Mouse (Mus musculus): ENCODE results near the gene Nr1h2. TPM values are rescaled to one million over a fixed set of nuclear protein-coding genes. Genes with fewer than 3 reads are reported as not detected.

Gene Nr1h2
- total RNA-seq, 1 experiment from 2014 or later, result 180 TPM

GRCm38 (mm10) chr7:44552141-44552908 is 1.4 kb downstream of the Nr1h2 start:
- no peak for ATAC-seq (ENCODE audit: extremely low read depth, insufficient number of reproducible peaks, low FRiP score, poor library complexity, severe bottlenecking)

GRCm38 (mm10) chr7:44551731-44552130 is 2.0 kb downstream of the Nr1h2 start:
- ATAC-seq (ENCODE audit: extremely low read depth, insufficient number of reproducible peaks, low FRiP score, poor library complexity, severe bottlenecking), result no peak

GRCm38 (mm10) chr7:44551301-44551700 is 2.5 kb downstream of the Nr1h2 start:
- ATAC-seq (ENCODE audit: extremely low read depth, insufficient number of reproducible peaks, low FRiP score, poor library complexity, severe bottlenecking), result no peak

GRCm38 (mm10) chr7:44550409-44550678 is 3.4 kb downstream of the Nr1h2 start:
- no peak for ATAC-seq (ENCODE audit: extremely low read depth, insufficient number of reproducible peaks, low FRiP score, poor library complexity, severe bottlenecking)

- no peak for ATAC-seq (ENCODE audit: extremely low read depth, insufficient number of reproducible peaks, low FRiP score, poor library complexity, severe bottlenecking)
Measured at GRCm38 (mm10) chr7:44549621-44550408, 3.9 kb downstream of the Nr1h2 start.

GRCm38 (mm10) chr7:44548497-44549087 is 5.2 kb downstream of the Nr1h2 start, which contains the start of gene Pold1:
TSS of gene Pold1 (minus strand) at chr7:44548849.
- ATAC-seq (ENCODE audit: extremely low read depth, insufficient number of reproducible peaks, low FRiP score, poor library complexity, severe bottlenecking), result peak; percentile 88

- ATAC-seq (ENCODE audit: extremely low read depth, insufficient number of reproducible peaks, low FRiP score, poor library complexity, severe bottlenecking), result no peak
Measured at GRCm38 (mm10) chr7:44547725-44548124, 6.0 kb downstream of the Nr1h2 start.

GRCm38 (mm10) chr7:44547041-44547440 is 6.7 kb downstream of the Nr1h2 start:
- no peak for ATAC-seq (ENCODE audit: extremely low read depth, insufficient number of reproducible peaks, low FRiP score, poor library complexity, severe bottlenecking)

- ATAC-seq (ENCODE audit: extremely low read depth, insufficient number of reproducible peaks, low FRiP score, poor library complexity, severe bottlenecking), result no peak
Measured at GRCm38 (mm10) chr7:44546274-44546673, 7.5 kb downstream of the Nr1h2 start.

GRCm38 (mm10) chr7:44543071-44543470 is 10.7 kb downstream of the Nr1h2 start:
- ATAC-seq (ENCODE audit: extremely low read depth, insufficient number of reproducible peaks, low FRiP score, poor library complexity, severe bottlenecking), result no peak

- ATAC-seq (ENCODE audit: extremely low read depth, insufficient number of reproducible peaks, low FRiP score, poor library complexity, severe bottlenecking), result no peak
Measured at GRCm38 (mm10) chr7:44542555-44542954, 11.2 kb downstream of the Nr1h2 start.

GRCm38 (mm10) chr7:44538756-44539624 is 14.8 kb downstream of the Nr1h2 start:
- ATAC-seq (ENCODE audit: extremely low read depth, insufficient number of reproducible peaks, low FRiP score, poor library complexity, severe bottlenecking), result no peak

GRCm38 (mm10) chr7:44537496-44537895 is 16.3 kb downstream of the Nr1h2 start:
- ATAC-seq (ENCODE audit: extremely low read depth, insufficient number of reproducible peaks, low FRiP score, poor library complexity, severe bottlenecking), result no peak

GRCm38 (mm10) chr7:44537009-44537408 is 16.7 kb downstream of the Nr1h2 start:
- ATAC-seq (ENCODE audit: extremely low read depth, insufficient number of reproducible peaks, low FRiP score, poor library complexity, severe bottlenecking), result no peak

GRCm38 (mm10) chr7:44536590-44536968 is 17.2 kb downstream of the Nr1h2 start:
- ATAC-seq (ENCODE audit: extremely low read depth, insufficient number of reproducible peaks, low FRiP score, poor library complexity, severe bottlenecking), result no peak

- peak; percentile 37 for ATAC-seq (ENCODE audit: extremely low read depth, insufficient number of reproducible peaks, low FRiP score, poor library complexity, severe bottlenecking)
Measured at GRCm38 (mm10) chr7:44535657-44536589, 17.8 kb downstream of the Nr1h2 start.

- ATAC-seq (ENCODE audit: extremely low read depth, insufficient number of reproducible peaks, low FRiP score, poor library complexity, severe bottlenecking), result no peak
Measured at GRCm38 (mm10) chr7:44534656-44535441, 18.9 kb downstream of the Nr1h2 start.

Data from neutrophil, adult 5-6 weeks (primary cell).